Mouse (Mus musculus): ENCODE measurements around the gene Fam205a1. TPM values are rescaled to one million over a fixed set of nuclear protein-coding genes. Genes with fewer than 3 reads are reported as not detected.
"Not testable (repeated sequence)": the region's sequence is repeated elsewhere in the genome, so short reads cannot be mapped to it uniquely, and the experiment has no call there.

Fam205a1 gene
- polyA plus RNA-seq (2015; fragmentation: Nextera tagmentation; extraction: Ambion mirVana) = not detected in 2 replicates

GRCm38 (mm10) chr4:42853788-42854187, at the start of gene Fam205a1:
Fam205a1 (minus strand) TSS chr4:42853888.
- not testable (repeated sequence) for ATAC-seq (ENCODE audit: low FRiP score, low TSS enrichment); H3K36me3 ChIP-seq (ENCODE audit: control insufficient read depth, insufficient read depth, low read length); H3K27me3 ChIP-seq (ENCODE audit: control insufficient read depth, insufficient read depth, low read length); DNase-seq (ENCODE audit: low spot score); H3K4me1 ChIP-seq (replicated peaks; ENCODE audit: control insufficient read depth, insufficient read depth); H3K4me3 ChIP-seq (ENCODE audit: low read depth, low read length); H3K4me2 ChIP-seq (replicated peaks; ENCODE audit: low read depth); H3K9ac ChIP-seq (ENCODE audit: low read length); H3K9me3 ChIP-seq (ENCODE audit: control insufficient read depth, low read length); H3K27ac ChIP-seq (replicated peaks)
- WGBS = 63% methylated on average over 1 of the region's 1 CpGs

DNA sequence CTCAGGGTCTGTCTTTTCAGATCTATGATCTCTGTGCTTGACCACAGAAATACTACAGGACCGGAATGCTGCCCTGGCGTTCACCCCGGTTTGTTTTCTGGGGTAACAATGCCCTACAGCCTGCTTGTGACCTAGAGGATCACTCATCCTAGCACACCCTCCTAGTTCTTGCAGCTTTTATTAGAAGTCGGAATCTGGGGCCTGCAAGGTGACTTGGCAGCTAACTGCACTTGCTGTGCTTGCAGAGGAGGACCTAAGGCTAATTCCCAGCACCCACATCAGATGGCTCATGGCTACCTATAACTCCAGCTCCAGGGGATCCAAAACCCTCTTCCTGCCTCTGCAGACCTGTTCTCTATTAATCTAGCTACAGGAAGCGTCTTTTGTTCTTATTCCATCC, 49.0 kb upstream of the Fam205a1 start:
- DNase-seq (ENCODE audit: low spot score) = no peak

GRCm38 (mm10) chr4:42902174-42902573, 48.5 kb upstream of the Fam205a1 start:
- Histone ChIP-seq H3K27me3 (ENCODE audit: control insufficient read depth, insufficient read depth, low read length) (no peaks in the 10 kb centered on the region), H3K9ac (ENCODE audit: low read length) (no peak overlapping the region), H3K4me2 (replicated peaks; ENCODE audit: low read depth) (no peak overlapping the region), H3K36me3 (ENCODE audit: control insufficient read depth, insufficient read depth, low read length) (no peaks in the 10 kb centered on the region), H3K4me1 (replicated peaks; ENCODE audit: control insufficient read depth, insufficient read depth) (no peaks in the 10 kb centered on the region), H3K27ac (replicated peaks) (no peak overlapping the region), H3K4me3 (ENCODE audit: low read depth, low read length) (no peak overlapping the region), H3K9me3 (ENCODE audit: control insufficient read depth, low read length) (no peaks in the 10 kb centered on the region)
- no peak for TF ChIP-seq EP300 (optimal IDR thresholded peaks at IDR 0.05)
- peak; percentile 63 for TF ChIP-seq CTCF (IDR thresholded peaks at IDR 0.05; ENCODE audit: low read depth)
- DNase-seq (ENCODE audit: low spot score) (peak; percentile 23), ATAC-seq (ENCODE audit: low FRiP score, low TSS enrichment) (no peak)
- WGBS = 42% methylated on average over 9 of the region's 9 CpGs

More for the DNA sequence above, 49.0 kb upstream of the Fam205a1 start:
- Histone ChIP-seq H3K36me3 (ENCODE audit: control insufficient read depth, insufficient read depth, low read length) (no peaks in the 10 kb centered on the region), H3K9ac (ENCODE audit: low read length) (no peak overlapping the region), H3K4me2 (replicated peaks; ENCODE audit: low read depth) (no peak overlapping the region), H3K27me3 (ENCODE audit: control insufficient read depth, insufficient read depth, low read length) (no peaks in the 10 kb centered on the region), H3K9me3 (ENCODE audit: control insufficient read depth, low read length) (no peaks in the 10 kb centered on the region), H3K4me3 (ENCODE audit: low read depth, low read length) (no peak overlapping the region), H3K27ac (replicated peaks) (no peak overlapping the region), H3K4me1 (replicated peaks; ENCODE audit: control insufficient read depth, insufficient read depth) (no peaks in the 10 kb centered on the region)
- WGBS = 86% methylated on average over 5 of the region's 5 CpGs
- ATAC-seq (ENCODE audit: low FRiP score, low TSS enrichment) = no peak
- TF ChIP-seq CTCF (IDR thresholded peaks at IDR 0.05; ENCODE audit: low read depth) = no peak
- TF ChIP-seq EP300 (optimal IDR thresholded peaks at IDR 0.05) = no peak

GRCm38 (mm10) chr4:42900878-42901277, 47.2 kb upstream of the Fam205a1 start:
- H3K4me2 ChIP-seq (replicated peaks; ENCODE audit: low read depth) = no peak overlapping the region
- no peaks in the 10 kb centered on the region for H3K9me3 ChIP-seq (ENCODE audit: control insufficient read depth, low read length)
- no peak overlapping the region for H3K4me3 ChIP-seq (ENCODE audit: low read depth, low read length)
- ATAC-seq (ENCODE audit: low FRiP score, low TSS enrichment) (no peak), DNase-seq (ENCODE audit: low spot score) (no peak)
- H3K27ac ChIP-seq (replicated peaks) = no peak overlapping the region
- no peaks in the 10 kb centered on the region for H3K4me1 ChIP-seq (replicated peaks; ENCODE audit: control insufficient read depth, insufficient read depth)
- TF ChIP-seq CTCF (IDR thresholded peaks at IDR 0.05; ENCODE audit: low read depth) (no peak), EP300 (optimal IDR thresholded peaks at IDR 0.05) (no peak)
- H3K9ac ChIP-seq (ENCODE audit: low read length) = no peak overlapping the region
- H3K36me3 ChIP-seq (ENCODE audit: control insufficient read depth, insufficient read depth, low read length) = no peaks in the 10 kb centered on the region
- H3K27me3 ChIP-seq (ENCODE audit: control insufficient read depth, insufficient read depth, low read length) = no peaks in the 10 kb centered on the region
- WGBS = 54% methylated on average over 5 of the region's 5 CpGs

GRCm38 (mm10) chr4:42898914-42899313, 45.2 kb upstream of the Fam205a1 start:
- no peak for ATAC-seq (ENCODE audit: low FRiP score, low TSS enrichment)
- H3K9ac ChIP-seq (ENCODE audit: low read length) = no peak overlapping the region
- TF ChIP-seq EP300 (optimal IDR thresholded peaks at IDR 0.05) (no peak), CTCF (IDR thresholded peaks at IDR 0.05; ENCODE audit: low read depth) (no peak)
- no peak overlapping the region for H3K27ac ChIP-seq (replicated peaks)
- no peak overlapping the region for H3K4me2 ChIP-seq (replicated peaks; ENCODE audit: low read depth)
- WGBS = 52% methylated on average over 3 of the region's 3 CpGs
- no peaks in the 10 kb centered on the region for H3K36me3 ChIP-seq (ENCODE audit: control insufficient read depth, insufficient read depth, low read length)
- DNase-seq (ENCODE audit: low spot score) = no peak
- H3K9me3 ChIP-seq (ENCODE audit: control insufficient read depth, low read length) = no peaks in the 10 kb centered on the region
- no peaks in the 10 kb centered on the region for H3K4me1 ChIP-seq (replicated peaks; ENCODE audit: control insufficient read depth, insufficient read depth)
- no peaks in the 10 kb centered on the region for H3K27me3 ChIP-seq (ENCODE audit: control insufficient read depth, insufficient read depth, low read length)
- no peak overlapping the region for H3K4me3 ChIP-seq (ENCODE audit: low read depth, low read length)

- Histone ChIP-seq H3K27me3 (ENCODE audit: control insufficient read depth, insufficient read depth, low read length) (no peaks in the 10 kb centered on the region), H3K4me1 (replicated peaks; ENCODE audit: control insufficient read depth, insufficient read depth) (no peaks in the 10 kb centered on the region), H3K4me2 (replicated peaks; ENCODE audit: low read depth) (no peak overlapping the region), H3K27ac (replicated peaks) (no peak overlapping the region), H3K4me3 (ENCODE audit: low read depth, low read length) (no peak overlapping the region), H3K36me3 (ENCODE audit: control insufficient read depth, insufficient read depth, low read length) (no peaks in the 10 kb centered on the region), H3K9me3 (ENCODE audit: control insufficient read depth, low read length) (no peaks in the 10 kb centered on the region), H3K9ac (ENCODE audit: low read length) (no peak overlapping the region)
- TF ChIP-seq EP300 (optimal IDR thresholded peaks at IDR 0.05) (no peak), CTCF (IDR thresholded peaks at IDR 0.05; ENCODE audit: low read depth) (no peak)
- ATAC-seq (ENCODE audit: low FRiP score, low TSS enrichment) (no peak), DNase-seq (ENCODE audit: low spot score) (no peak)
- WGBS = 72% methylated on average over 7 of the region's 7 CpGs
Measured at GRCm38 (mm10) chr4:42895118-42895517, 41.4 kb upstream of the Fam205a1 start.
